Mouse (Mus musculus) brain, embryonic 14.5 days (tissue): ENCODE data around the gene Pamr1.

ENCODE experiments used
- CTCF ChIP-seq: fragments of 200-500 bp; IDR thresholded peaks from 2 replicates; pipeline ENCODE4 v1.5.1; 2012; ENCODE audit warnings: inconsistent platforms, mild to moderate bottlenecking, moderate library complexity, borderline replicate concordance; ENCODE audit not compliant: insufficient read depth, insufficient read length; ENCODE audit errors: extremely low read depth
- POLR2A ChIP-seq: fragments of 200-500 bp; IDR thresholded peaks from 2 replicates; pipeline ENCODE4 v1.6.1; 2012; ENCODE audit warnings: mild to moderate bottlenecking, inconsistent platforms, borderline replicate concordance; ENCODE audit not compliant: poor library complexity, insufficient read depth, insufficient read length, severe bottlenecking; ENCODE audit errors: extremely low read depth

DNA sequence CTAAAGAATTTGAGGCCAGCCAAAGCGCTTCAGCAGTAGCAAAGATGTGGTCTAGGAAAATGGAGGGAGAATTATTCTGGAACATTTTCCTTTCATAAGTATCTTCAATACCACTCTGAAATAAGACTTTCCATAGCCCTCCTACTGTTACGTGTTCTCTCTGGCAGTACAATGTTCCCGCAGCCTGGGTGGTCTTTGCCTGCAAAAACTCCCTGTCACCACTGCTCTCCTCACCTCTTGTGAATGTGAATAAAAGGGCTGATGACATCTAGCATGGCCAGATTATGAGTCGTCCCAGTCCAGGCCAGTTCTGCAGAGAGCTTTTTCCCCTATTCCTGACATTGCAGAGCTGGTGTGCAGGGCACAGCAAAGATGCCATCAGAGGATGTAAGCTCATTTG lies 16.4 kb upstream of the Pamr1 start:
- no peak for TF ChIP-seq CTCF
- no peak for TF ChIP-seq POLR2A
